Mouse (Mus musculus) forebrain, embryonic 12.5 days (tissue): ENCODE data around the gene Vmn2r106. TPM values are rescaled to one million over a fixed set of nuclear protein-coding genes. Genes with fewer than 3 reads are reported as not detected.

Experiments
- ATAC-seq: fragments of 200-750 bp; cut with Nextera tagmentation; 2 replicates; pipeline ENCODE4 v1.8.0; 2017; ENCODE audit warnings: moderate TSS enrichment; ENCODE audit not compliant: low FRiP score
- H3K27ac ChIP-seq: fragments of 300-500 bp; sonication (generic); 2 replicates; pipeline ENCODE4 v1.5.1; 2016; ENCODE audit warnings: mild to moderate bottlenecking
- H3K27me3 ChIP-seq: fragments of 300-500 bp; sonication (generic); 2 replicates; pipeline ENCODE4 v1.6.1; 2016; ENCODE audit warnings: mild to moderate bottlenecking
- H3K36me3 ChIP-seq: fragments of 300-500 bp; sonication (generic); replicated peaks from 2 replicates; pipeline ENCODE4 v1.6.1; 2016; ENCODE audit warnings: mild to moderate bottlenecking
- H3K4me1 ChIP-seq: fragments of 300-500 bp; sonication (generic); 2 replicates; pipeline ENCODE4 v1.6.1; 2016
- H3K4me2 ChIP-seq: fragments of 300-500 bp; sonication (generic); 2 replicates; pipeline ENCODE4 v1.6.1; 2016; ENCODE audit warnings: mild to moderate bottlenecking, moderate library complexity
- H3K4me3 ChIP-seq: fragments of 300-500 bp; sonication (generic); replicated peaks from 2 replicates; pipeline ENCODE4 v1.5.1; 2016; ENCODE audit warnings: mild to moderate bottlenecking
- H3K9ac ChIP-seq: fragments of 300-500 bp; sonication (generic); 2 replicates; pipeline ENCODE4 v1.6.1; 2016; ENCODE audit warnings: mild to moderate bottlenecking
- H3K9me3 ChIP-seq: fragments of 300-500 bp; sonication (generic); 2 replicates; pipeline ENCODE4 v1.6.1; 2016
- WGBS: fragments of 180-500 bp; shearing (Covaris S2); methylation state at CpG from one replicate; pipeline ENCODE4 v1.1.7; 2016; 5-methylcytosine and 5-hydroxymethylcytosine counted together
- polyA plus RNA-seq: library from polyadenylated mRNA; unstranded; fragments of >200 nt; fragmentation: Nextera tagmentation; extraction: Ambion mirVana; gene quantifications from 2 replicates; pipeline ENCODE4 v1.2.1, GENCODE M21; 2016

Vmn2r106 gene
- polyA plus RNA-seq = not detected in 2 replicates

DNA sequence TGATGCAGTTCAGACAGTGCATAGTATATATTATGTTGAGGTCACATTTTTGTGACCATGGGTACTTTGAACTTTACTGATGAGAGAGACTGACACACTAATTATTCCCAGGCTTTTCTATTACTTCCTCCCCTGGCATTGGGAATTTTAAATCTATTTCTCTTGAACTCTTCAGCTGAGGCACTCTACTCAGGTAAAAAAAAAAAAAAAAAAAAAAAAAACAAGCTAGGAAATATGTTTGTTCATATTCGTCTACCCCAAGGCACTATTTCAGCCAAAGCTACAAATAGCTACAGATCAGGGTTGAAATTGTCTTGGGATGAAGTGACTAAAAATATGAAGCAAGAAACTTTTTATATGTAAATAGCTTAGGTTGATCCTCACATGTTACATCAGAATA lies at the start of gene Vmn2r106:
TSS of gene Vmn2r106 (minus strand) at position 101 of the 400 bp plus-strand sequence.
- H3K4me1 ChIP-seq = no peaks in the 10 kb centered on the region
- no peaks in the 10 kb centered on the region for H3K27me3 ChIP-seq
- H3K9me3 ChIP-seq = no peaks in the 10 kb centered on the region
- no peak within 1 kb of the TSS for H3K4me2 ChIP-seq
- no peak within 1 kb of the TSS for H3K9ac ChIP-seq
- WGBS = 74% methylated on average over 1 of the region's 1 CpGs
- H3K36me3 ChIP-seq = no peaks in the 10 kb centered on the region
- no peak within 1 kb of the TSS for H3K4me3 ChIP-seq
- ATAC-seq = no peak
- no peak within 1 kb of the TSS for H3K27ac ChIP-seq

DNA sequence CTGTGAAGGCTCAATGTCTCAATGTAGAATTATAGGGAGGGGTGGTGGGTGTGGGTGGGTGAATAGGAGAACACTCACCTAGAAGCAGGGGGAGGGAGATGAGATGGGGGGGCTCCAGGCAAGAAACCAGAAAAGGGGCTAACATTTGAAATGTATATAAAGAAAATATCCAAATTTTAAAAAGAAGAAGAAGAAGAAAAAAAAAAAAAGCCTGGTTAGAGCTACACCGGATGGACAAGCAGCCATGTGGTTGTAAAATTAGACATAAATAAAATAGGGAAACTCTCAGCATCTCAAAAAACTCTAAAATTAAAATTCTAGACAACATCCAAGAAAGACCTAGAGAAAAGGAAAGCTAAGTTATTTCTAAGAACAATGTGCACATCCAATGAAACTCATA lies 20.4 kb upstream of the Vmn2r106 start:
- Histone ChIP-seq H3K36me3 (no peaks in the 10 kb centered on the region), H3K4me1 (no peaks in the 10 kb centered on the region), H3K4me2 (no peak overlapping the region), H3K27ac (no peak overlapping the region), H3K9ac (no peak overlapping the region), H3K9me3 (0 out of 2 replicates have a peak, but pooled peaks cover 9% of the 10 kb centered on the region), H3K4me3 (no peak overlapping the region), H3K27me3 (no peaks in the 10 kb centered on the region)
- 94% methylated on average over 1 of the region's 1 CpGs for WGBS
- no peak for ATAC-seq

DNA sequence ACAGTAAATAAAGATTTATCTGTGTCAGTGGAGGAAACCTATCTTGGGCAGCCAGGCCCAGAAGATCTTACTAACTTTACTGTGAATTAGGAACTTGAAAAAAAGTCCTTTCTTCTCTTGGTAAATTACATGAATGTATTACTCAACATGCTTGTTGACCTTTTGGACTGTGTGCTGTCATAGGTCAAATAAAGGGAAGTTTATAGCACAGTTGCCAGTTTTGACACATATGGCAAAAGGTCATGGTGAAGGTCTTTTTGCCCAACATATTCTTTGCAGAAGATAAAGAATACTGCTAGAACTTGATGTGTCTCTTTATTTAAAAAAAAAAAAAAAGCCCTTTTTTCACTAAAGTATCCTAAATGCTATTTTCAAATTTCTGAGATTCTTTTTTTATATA lies 1.6 kb upstream of the Vmn2r106 start:
- no peak overlapping the region for H3K9ac ChIP-seq
- no peak overlapping the region for H3K4me3 ChIP-seq
- H3K27ac ChIP-seq = no peak overlapping the region
- no peaks in the 10 kb centered on the region for H3K4me1 ChIP-seq
- no peaks in the 10 kb centered on the region for H3K9me3 ChIP-seq
- no peak for ATAC-seq
- H3K4me2 ChIP-seq = no peak overlapping the region
- no peaks in the 10 kb centered on the region for H3K36me3 ChIP-seq
- H3K27me3 ChIP-seq = no peaks in the 10 kb centered on the region

DNA sequence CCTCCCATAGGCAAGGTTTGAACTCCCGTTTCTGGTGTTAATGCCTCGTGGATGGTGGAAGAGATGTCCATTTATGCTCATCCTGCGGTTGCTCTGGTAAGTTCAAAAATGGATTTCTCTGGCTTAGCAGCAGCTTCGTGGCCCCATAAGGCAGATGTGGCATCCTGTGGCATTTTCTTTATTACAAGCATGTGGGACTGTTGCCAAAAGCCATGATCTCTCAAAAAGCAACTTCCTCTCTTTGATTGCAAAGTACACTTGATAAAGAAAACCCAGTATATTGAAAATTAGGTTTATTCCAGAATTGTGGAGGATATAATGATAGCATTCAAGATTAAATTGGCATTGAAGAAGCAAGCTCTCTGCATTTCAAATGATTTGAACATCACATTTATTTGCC lies 29.8 kb downstream of the Vmn2r106 start:
- Histone ChIP-seq H3K4me2 (no peak overlapping the region), H3K27me3 (no peaks in the 10 kb centered on the region), H3K4me3 (no peak overlapping the region), H3K4me1 (no peaks in the 10 kb centered on the region), H3K27ac (no peak overlapping the region), H3K9ac (no peak overlapping the region), H3K9me3 (peaks cover 9% of the 10 kb centered on the region), H3K36me3 (no peaks in the 10 kb centered on the region)
- WGBS = 79% methylated on average over 4 of the region's 4 CpGs
- no peak for ATAC-seq

DNA sequence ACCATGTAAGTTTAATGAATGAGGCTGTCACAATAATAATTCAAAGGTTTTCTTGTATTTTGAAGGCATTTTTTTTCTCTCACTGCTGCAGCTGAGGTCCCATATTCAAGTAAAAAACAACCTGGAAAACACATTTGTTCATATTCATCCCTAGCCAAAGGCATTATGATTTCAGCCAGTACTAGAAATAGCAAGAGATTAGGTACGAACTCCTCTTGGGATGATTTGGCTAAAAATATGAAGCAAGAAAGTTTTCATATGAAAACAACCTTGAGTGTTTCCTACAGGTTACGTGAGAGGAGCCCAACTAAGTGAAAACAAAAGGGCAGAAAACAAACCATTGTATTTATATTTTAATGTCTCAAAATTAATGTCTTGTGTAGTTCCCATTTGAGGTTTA lies 50.4 kb downstream of the Vmn2r106 start, which contains the start of gene Vmn2r105:
TSS of gene Vmn2r105 (minus strand) at position 101 of the 400 bp plus-strand sequence.
- H3K4me1 ChIP-seq = no peaks in the 10 kb centered on the region
- no peak within 1 kb of the TSS for H3K27ac ChIP-seq
- ATAC-seq = no peak
- H3K9ac ChIP-seq = no peak within 1 kb of the TSS
- H3K4me3 ChIP-seq = no peak within 1 kb of the TSS
- H3K4me2 ChIP-seq = no peak within 1 kb of the TSS
- 67% methylated on average over 2 of the region's 2 CpGs for WGBS
- H3K9me3 ChIP-seq = no peaks in the 10 kb centered on the region
- H3K36me3 ChIP-seq = no peaks in the 10 kb centered on the region
- H3K27me3 ChIP-seq = no peaks in the 10 kb centered on the region

Other genes with a start within 250 kb of the Vmn2r106 start
- gene Vmn2r104, start 237.2 kb downstream of the Vmn2r106 start, polyA plus RNA-seq = not detected in 2 replicates
- not detected in 2 replicates for gene Fpr-rs7, start 171.3 kb downstream of the Vmn2r106 start, polyA plus RNA-seq
- not detected in 2 replicates for gene Fpr-rs6, start 102.5 kb downstream of the Vmn2r106 start, polyA plus RNA-seq
- not detected in 2 replicates for gene Vmn2r105, start 50.5 kb downstream of the Vmn2r106 start, polyA plus RNA-seq
- not detected in 2 replicates for gene Vmn2r107, start 59.7 kb upstream of the Vmn2r106 start, polyA plus RNA-seq
- gene Vmn1r224, start 128.6 kb upstream of the Vmn2r106 start, polyA plus RNA-seq = not detected in 2 replicates
- not detected in 2 replicates for gene Vmn2r108, start 195.8 kb upstream of the Vmn2r106 start, polyA plus RNA-seq
- not detected in 2 replicates for gene Vmn1r225, start 212.6 kb upstream of the Vmn2r106 start, polyA plus RNA-seq